Mouse (Mus musculus) thymus, adult 2 months (tissue): ENCODE results near the gene Slc7a5.

Experiments
- CTCF ChIP-seq: fragments of 200-500 bp; IDR thresholded peaks from 2 replicates; pipeline ENCODE4 v1.5.1; 2012; ENCODE audit warnings: mild to moderate bottlenecking, control low read depth, low read length, moderate library complexity, borderline replicate concordance; ENCODE audit not compliant: control insufficient read depth, poor library complexity, insufficient read depth; ENCODE audit errors: extremely low read depth
- POLR2A ChIP-seq: fragments of 200-500 bp; IDR thresholded peaks from 2 replicates; pipeline ENCODE4 v1.6.1; 2012; ENCODE audit warnings: mild to moderate bottlenecking, low read length, control low read depth, moderate library complexity; ENCODE audit not compliant: control insufficient read depth, poor library complexity, insufficient read depth; ENCODE audit errors: extremely low read depth

DNA sequence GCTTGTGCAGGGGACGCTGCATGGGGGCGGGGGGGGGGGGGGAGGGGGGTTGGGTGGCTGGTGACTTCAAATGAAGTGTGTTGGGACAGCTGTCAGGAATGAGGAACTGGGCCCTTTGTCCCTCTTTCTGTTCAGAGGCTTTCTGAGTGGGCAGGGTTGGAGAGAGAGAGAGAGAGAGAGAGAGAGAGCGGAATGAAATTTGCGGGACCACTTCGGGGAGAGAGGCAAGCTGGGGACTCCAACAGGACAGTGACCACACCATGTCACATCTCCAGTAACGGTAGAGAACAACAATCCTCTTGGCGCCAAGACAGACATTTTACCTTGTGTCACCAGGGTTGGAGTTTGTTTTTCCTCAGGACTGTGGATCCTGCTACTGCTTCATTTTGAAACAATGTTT is 62.7 kb downstream of the Slc7a5 start:
- TF ChIP-seq POLR2A (no peak), CTCF (no peak)
